Comparison of ENCODE assay signal across 9 mouse cellular contexts in the genomic region with DNA sequence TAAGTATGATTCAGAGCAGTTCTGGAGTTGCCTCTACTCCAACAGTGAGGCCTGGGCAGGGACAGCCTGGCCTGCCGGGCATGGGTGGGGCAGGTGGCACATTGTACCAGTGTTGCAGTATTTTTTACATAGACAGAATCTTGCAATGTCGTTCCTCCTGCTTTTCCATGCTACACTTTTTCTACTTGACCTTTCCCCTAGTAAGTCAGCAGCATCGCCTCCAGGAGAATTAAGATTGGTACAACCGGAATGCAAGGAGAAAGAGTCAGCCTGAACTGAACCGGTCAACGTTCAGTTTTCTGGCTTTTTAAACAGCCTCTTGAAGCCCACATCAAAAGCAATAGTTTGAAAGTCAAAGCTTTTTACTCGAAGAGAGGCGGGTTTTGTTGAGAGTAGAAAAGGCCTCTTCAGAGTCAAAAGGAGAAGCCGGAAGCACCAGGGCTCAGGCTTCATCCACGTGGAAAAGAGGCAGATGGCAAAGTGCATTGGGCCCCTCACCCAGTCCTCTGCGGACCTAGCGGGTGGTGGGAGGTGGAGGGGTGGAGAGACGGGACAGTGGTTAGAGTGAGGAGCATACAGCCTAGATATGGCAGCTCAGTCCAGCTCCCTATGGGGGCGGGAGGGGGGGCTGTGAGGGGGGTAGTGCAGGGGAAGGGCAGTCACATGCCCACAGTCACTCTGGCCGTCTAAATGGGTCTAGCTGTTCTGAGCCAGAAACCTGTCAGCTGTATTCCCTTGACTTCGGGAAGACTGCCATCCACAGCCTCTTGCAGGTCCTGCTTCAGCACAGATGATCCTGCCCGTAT. TPM values are rescaled to one million over a fixed set of nuclear protein-coding genes. Genes with fewer than 3 reads are reported as not detected.
A peak's percentile ranks its signal among the peaks of the same experiment; 100 is the strongest.
DNase-seq lines count a peak whose midpoint lies in the region; ATAC-seq and TF ChIP-seq lines count a peak whose summit lies in the region.
"Had no signal": no experiment of that assay in that cellular context is flagged by ENCODE, and none has a peak within 500 bp of the region (broad histone marks: within the 10 kb centered on the region; RNA-seq: fewer than 3 reads in every experiment).

No protein-coding gene starts in this region.

- no peak overlapping the region for H3K9ac ChIP-seq in lung, embryonic 16.5 days (ENCODE audit: low read length)
- no peak overlapping the region for H3K9ac ChIP-seq in heart, embryonic 15.5 days
- no peak overlapping the region for H3K9ac ChIP-seq in kidney, embryonic 16.5 days (replicated peaks; ENCODE audit: low read length)
- no peak overlapping the region; the same call in 1 of the 2 replicates for H3K9ac ChIP-seq in stomach, postnatal 0 days (ENCODE audit: low read length)

- H3K9me3 ChIP-seq in lung, embryonic 16.5 days (ENCODE audit: control insufficient read depth, low read length): no peaks in the 10 kb centered on the region
- no peaks in the 10 kb centered on the region for H3K9me3 ChIP-seq in heart, embryonic 15.5 days (replicated peaks)
- no peaks in the 10 kb centered on the region for H3K9me3 ChIP-seq in kidney, embryonic 16.5 days (ENCODE audit: low read length)
- H3K9me3 ChIP-seq in stomach, postnatal 0 days (ENCODE audit: control insufficient read depth, low read length): no peaks in the 10 kb centered on the region

- H3K27me3 ChIP-seq in lung, embryonic 16.5 days (ENCODE audit: control insufficient read depth, insufficient read depth, low read depth, low read length): no peaks in the 10 kb centered on the region
- H3K27me3 ChIP-seq in heart, embryonic 15.5 days: no peaks in the 10 kb centered on the region
- H3K27me3 ChIP-seq in kidney, embryonic 16.5 days (ENCODE audit: insufficient read depth, low read length): no peaks in the 10 kb centered on the region
- no peaks in the 10 kb centered on the region for H3K27me3 ChIP-seq in stomach, postnatal 0 days (ENCODE audit: control insufficient read depth, insufficient read depth, low read length)
- H3K27me3 ChIP-seq: Patski had no signal

- no peak for TF ChIP-seq CTCF in stomach, postnatal 0 days (IDR thresholded peaks at IDR 0.05; ENCODE audit: low read depth)

- 34% methylated on average over 17 of the region's 17 CpGs for WGBS in lung, embryonic 16.5 days
- WGBS in heart, embryonic 15.5 days: 53% methylated on average over 17 of the region's 17 CpGs
- WGBS in kidney, embryonic 16.5 days: 51% methylated on average over 17 of the region's 17 CpGs
- 42% methylated on average over 17 of the region's 17 CpGs for WGBS in stomach, postnatal 0 days

- 0 out of 2 replicates have a peak overlapping the region, but pooled peaks have one; percentile 1 for H3K4me2 ChIP-seq in lung, embryonic 16.5 days (ENCODE audit: low read depth, low read length)
- H3K4me2 ChIP-seq in heart, embryonic 15.5 days: peak overlapping the region; percentile 24; the same call in 1 of the 2 replicates
- H3K4me2 ChIP-seq in kidney, embryonic 16.5 days (replicated peaks; ENCODE audit: low read depth, low read length): no peak overlapping the region
- no peak overlapping the region; the same call in 1 of the 2 replicates for H3K4me2 ChIP-seq in stomach, postnatal 0 days (replicated peaks; ENCODE audit: low read depth)

- H3K27ac ChIP-seq in lung, embryonic 16.5 days (ENCODE audit: low read length): peak overlapping the region; percentile 19
- no peak overlapping the region for H3K27ac ChIP-seq in heart, embryonic 15.5 days
- peak overlapping the region; percentile 47; the same call in 1 of the 2 replicates for H3K27ac ChIP-seq in kidney, embryonic 16.5 days (ENCODE audit: low read length)
- H3K27ac ChIP-seq in stomach, postnatal 0 days (replicated peaks): peak overlapping the region; percentile 88

- DNase-seq in lung, postnatal 14 days: no peak
- no peak for DNase-seq in stomach, postnatal 0 days (ENCODE audit: low spot score)
- no peak for DNase-seq in adrenal gland, adult 2 months
- DNase-seq: cerebellum, adult 11 months had no signal

- H3K36me3 ChIP-seq in lung, embryonic 16.5 days (ENCODE audit: control insufficient read depth, insufficient read depth, low read length): no peaks in the 10 kb centered on the region
- H3K36me3 ChIP-seq in heart, embryonic 15.5 days: no peaks in the 10 kb centered on the region
- H3K36me3 ChIP-seq in kidney, embryonic 16.5 days (ENCODE audit: insufficient read depth, low read length): no peaks in the 10 kb centered on the region
- no peaks in the 10 kb centered on the region for H3K36me3 ChIP-seq in stomach, postnatal 0 days (ENCODE audit: control insufficient read depth, insufficient read depth, low read length)

- no peak overlapping the region for H3K4me3 ChIP-seq in lung, embryonic 16.5 days (ENCODE audit: low read length)
- no peak overlapping the region for H3K4me3 ChIP-seq in heart, embryonic 15.5 days
- no peak overlapping the region for H3K4me3 ChIP-seq in kidney, embryonic 16.5 days (ENCODE audit: low read length)
- no peak overlapping the region for H3K4me3 ChIP-seq in stomach, postnatal 0 days (ENCODE audit: low read depth, low read length)

- peak; percentile 64 for ATAC-seq in lung, embryonic 16.5 days (ENCODE audit: low read depth)
- ATAC-seq in heart, embryonic 15.5 days (replicated peaks; ENCODE audit: insufficient number of reproducible peaks, insufficient read depth, low FRiP score, low read depth): peak; percentile 56; the same call in 1 of the 2 replicates
- 0 out of 2 replicates have a peak, but pooled peaks have one; percentile 46 for ATAC-seq in kidney, embryonic 16.5 days (ENCODE audit: low FRiP score, low TSS enrichment)
- peak; percentile 62 for ATAC-seq in stomach, postnatal 0 days (ENCODE audit: low FRiP score, low TSS enrichment)
- ATAC-seq in CD4-positive, CD25-positive, alpha-beta regulatory T cell, adult 4 months: no peak
- ATAC-seq: Patski had no signal

- peak; percentile 91 for TF ChIP-seq EP300 in stomach, postnatal 0 days (optimal IDR thresholded peaks at IDR 0.05)

- H3K4me1 ChIP-seq in lung, embryonic 16.5 days (replicated peaks; ENCODE audit: control insufficient read depth, insufficient read depth, low read length): peaks cover 2% of the 10 kb centered on the region; the same call in 1 of the 2 replicates
- peaks cover 19% of the 10 kb centered on the region for H3K4me1 ChIP-seq in heart, embryonic 15.5 days (replicated peaks)
- peaks cover 9% of the 10 kb centered on the region; the same call in 1 of the 2 replicates for H3K4me1 ChIP-seq in kidney, embryonic 16.5 days (ENCODE audit: insufficient read depth, low read length)
- peaks cover 10% of the 10 kb centered on the region; the same call in 1 of the 2 replicates for H3K4me1 ChIP-seq in stomach, postnatal 0 days (replicated peaks; ENCODE audit: control insufficient read depth, insufficient read depth)

RNA-seq across cellular contexts. Expression of gene Adm, which starts 11.0 kb away (rescaled TPM):
- polyA plus RNA-seq in lung, embryonic 16.5 days (2015; fragmentation: Nextera tagmentation; extraction: Ambion mirVana): 6.4 and 8.2 TPM in 2 replicates
- polyA plus RNA-seq in heart, embryonic 15.5 days (2015; fragmentation: Nextera tagmentation; extraction: Ambion mirVana): 18.4 and 20.5 TPM in 2 replicates
- 10.1 and 11.4 TPM in 2 replicates for polyA plus RNA-seq in kidney, embryonic 16.5 days (2015; fragmentation: Nextera tagmentation; extraction: Ambion mirVana)
- 4.3 and 4.6 TPM in 2 replicates for polyA plus RNA-seq in stomach, postnatal 0 days (2015; fragmentation: Nextera tagmentation; extraction: Ambion mirVana)
- 10 to 100 TPM; 12.0 to 31.5 TPM for total RNA-seq in adrenal gland, adult 2 months (2021)
- 11.7 and 25.1 TPM in 2 replicates for polyA plus RNA-seq in adrenal gland, adult 2 months (2012; rRNA removed)
- not detected for polyA plus RNA-seq in CD4-positive, CD25-positive, alpha-beta regulatory T cell, adult 4 months (2017; shearing (Covaris generic))
- polyA plus RNA-seq: Patski had no signal

RNA-seq across cellular contexts. Expression of gene Sbf2, which starts 23.8 kb away (rescaled TPM):
- 37.0 and 37.9 TPM in 2 replicates for polyA plus RNA-seq in lung, embryonic 16.5 days (2015; fragmentation: Nextera tagmentation; extraction: Ambion mirVana)
- polyA plus RNA-seq in heart, embryonic 15.5 days (2015; fragmentation: Nextera tagmentation; extraction: Ambion mirVana): 30.8 TPM in 2 replicates
- polyA plus RNA-seq in kidney, embryonic 16.5 days (2015; fragmentation: Nextera tagmentation; extraction: Ambion mirVana): 32.1 and 36.7 TPM in 2 replicates
- polyA plus RNA-seq in stomach, postnatal 0 days (2015; fragmentation: Nextera tagmentation; extraction: Ambion mirVana): 14.8 and 14.9 TPM in 2 replicates
- total RNA-seq in adrenal gland, adult 2 months (2021): 10 to 100 TPM; 42.6 to 43.8 TPM
- 7.3 and 8.0 TPM in 2 replicates for polyA plus RNA-seq in adrenal gland, adult 2 months (2012; rRNA removed)
- polyA plus RNA-seq in CD4-positive, CD25-positive, alpha-beta regulatory T cell, adult 4 months (2017; shearing (Covaris generic)): 1 to 10 TPM; 1.2 to 3.1 TPM

Comparison
In these comparisons a context has a peak if more than half of its experiments do, and no peak if none do; other contexts are left out.
1. H3K4me2 ChIP-seq: peak in lung, embryonic 16.5 days (single experiment) and heart, embryonic 15.5 days (single experiment); none in kidney, embryonic 16.5 days (single experiment) and stomach, postnatal 0 days (single experiment).